Mouse (Mus musculus) mouse embryonic stem cell (cell line): ENCODE results near the gene Dqx1.

ENCODE experiments used
- in situ Hi-C, 2 experiments: fragments of 300-500 bp; cut with MboI; formaldehyde crosslinking; loops; 1 replicate in 1 of 2; 3 replicates in 1 of 2; pipeline ENCODE4 v1.14.3; 2019 to 2020; ENCODE audit warnings: low sequenced_read_pairs in 2 of 2, low pct_unique_long_range_greater_than_20kb in 1 of 2, mixed read lengths in 1 of 2; ENCODE audit not compliant: unreplicated experiment in 1 of 2

Dqx1 gene

GRCm38 (mm10) chr6:83031921-83032590, 25.6 kb upstream of the Dqx1 start:
- in situ Hi-C loops: no loop called here

DNA sequence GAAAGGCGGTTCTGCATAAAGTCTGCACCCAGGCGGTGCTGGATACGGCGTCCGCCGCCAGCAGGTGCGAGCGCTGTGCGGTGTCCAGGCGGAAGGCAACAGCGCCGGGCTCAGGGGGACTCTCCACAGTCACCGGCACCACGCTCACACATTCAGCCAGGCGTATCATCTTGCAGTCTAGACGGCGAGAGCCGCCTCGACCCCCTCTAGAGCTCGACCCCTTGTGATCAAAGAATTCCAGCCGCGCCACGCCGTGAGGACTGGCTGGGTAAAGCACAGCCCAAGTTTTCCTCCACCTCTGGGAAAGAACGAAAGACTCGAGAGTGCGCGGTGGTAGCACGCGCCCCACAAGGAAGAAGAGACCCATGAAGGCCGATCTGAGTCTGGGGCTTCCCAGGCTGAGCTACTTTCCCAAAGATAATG, 24.9 kb upstream of the Dqx1 start:
- in situ Hi-C loops: no loop called here

DNA sequence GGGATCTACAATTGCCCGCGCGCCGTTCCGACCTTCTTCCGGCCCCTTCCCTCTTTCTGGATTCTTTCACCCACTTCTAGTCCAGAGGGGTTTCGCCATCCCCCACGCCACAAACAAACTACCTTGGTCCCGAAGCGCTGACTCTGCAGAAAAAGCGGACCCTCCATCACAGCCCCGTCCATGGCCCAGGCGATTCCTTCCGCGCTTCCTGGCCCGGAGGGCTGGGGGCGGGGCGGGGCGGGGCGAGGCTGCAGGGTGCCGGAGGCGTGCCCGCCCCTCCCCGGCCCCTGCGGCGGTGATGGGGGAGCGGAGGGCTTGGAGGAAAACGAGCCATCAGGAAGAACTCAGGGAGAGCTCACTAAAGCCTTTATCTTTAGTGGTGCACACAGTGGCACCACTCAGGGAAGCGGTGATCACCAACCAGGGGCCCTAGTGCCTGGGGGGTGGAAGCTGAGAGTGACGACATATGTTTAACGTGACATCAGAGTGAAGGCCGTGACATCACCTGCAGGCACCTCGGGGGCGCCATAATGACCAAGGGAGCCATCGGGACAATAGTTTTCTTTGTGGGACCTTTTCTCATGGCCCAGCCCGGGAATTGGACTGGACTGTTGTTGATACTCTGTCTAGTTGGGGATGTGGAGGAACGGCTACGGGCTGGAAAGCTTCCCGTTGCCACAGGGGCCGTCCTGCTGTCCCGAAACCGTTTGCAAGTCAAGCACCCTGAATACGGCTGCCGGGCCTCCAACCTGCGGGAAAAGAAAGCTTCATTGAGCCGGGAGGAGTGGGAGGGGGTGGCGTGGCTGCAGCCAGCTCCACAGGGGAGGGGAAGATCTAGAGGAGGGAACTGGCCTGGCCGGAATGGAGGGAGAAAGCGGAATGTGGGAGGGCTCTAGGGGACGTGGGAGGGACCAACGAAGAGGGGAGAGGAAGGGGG, 24.1 kb upstream of the Dqx1 start, which contains the start of the genes Dok1 and Loxl3:
TSS of gene Dok1 (minus strand) at position 223 of the 937 bp plus-strand sequence.
TSS of gene Loxl3 (plus strand) at position 925 of the 937 bp plus-strand sequence.
- in situ Hi-C loops: no loop called here

- in situ Hi-C loops: no loop called here
Measured at GRCm38 (mm10) chr6:83034463-83035055, 23.1 kb upstream of the Dqx1 start.

DNA sequence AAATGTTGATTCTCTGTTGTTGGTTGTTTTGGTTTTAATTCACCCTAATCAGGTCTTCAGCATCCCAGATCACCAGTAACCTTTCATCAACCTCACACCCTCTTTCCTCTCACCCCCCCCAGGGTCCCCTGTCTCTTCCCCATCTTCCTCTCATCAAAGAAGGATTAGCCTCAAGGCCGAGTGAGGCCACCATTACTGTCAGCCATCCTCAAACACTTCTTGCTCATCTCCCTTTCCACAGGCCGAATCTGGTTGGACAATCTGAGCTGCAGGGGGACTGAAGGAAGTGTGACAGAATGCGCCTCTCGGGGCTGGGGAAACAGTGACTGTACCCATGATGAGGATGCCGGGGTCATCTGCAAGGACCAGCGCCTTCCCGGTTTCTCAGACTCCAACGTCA, 20.5 kb upstream of the Dqx1 start:
- in situ Hi-C loops: no loop called here

GRCm38 (mm10) chr6:83038496-83039012, 19.1 kb upstream of the Dqx1 start:
- in situ Hi-C loops: no loop called here

DNA sequence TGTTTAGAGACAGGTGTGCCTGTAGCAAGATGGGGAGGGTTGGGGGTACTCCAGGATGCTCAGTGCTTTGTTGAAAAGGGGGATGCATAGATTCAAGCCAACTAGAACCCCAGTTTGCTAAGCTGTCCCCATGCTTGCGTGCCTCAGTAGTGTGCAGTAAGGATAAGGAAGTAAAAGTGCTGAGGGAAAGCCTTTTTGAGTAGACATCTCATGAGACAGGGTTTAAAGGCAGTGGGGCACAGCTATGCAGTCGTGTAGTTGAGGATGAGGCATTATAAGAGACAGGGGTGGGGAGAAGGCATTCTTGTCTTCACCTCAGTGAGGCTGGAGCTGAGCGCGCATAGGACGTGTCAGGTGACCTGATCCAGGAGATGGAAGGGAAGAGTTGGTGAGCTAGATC, 17.0 kb upstream of the Dqx1 start:
- in situ Hi-C loops: no loop called here

DNA sequence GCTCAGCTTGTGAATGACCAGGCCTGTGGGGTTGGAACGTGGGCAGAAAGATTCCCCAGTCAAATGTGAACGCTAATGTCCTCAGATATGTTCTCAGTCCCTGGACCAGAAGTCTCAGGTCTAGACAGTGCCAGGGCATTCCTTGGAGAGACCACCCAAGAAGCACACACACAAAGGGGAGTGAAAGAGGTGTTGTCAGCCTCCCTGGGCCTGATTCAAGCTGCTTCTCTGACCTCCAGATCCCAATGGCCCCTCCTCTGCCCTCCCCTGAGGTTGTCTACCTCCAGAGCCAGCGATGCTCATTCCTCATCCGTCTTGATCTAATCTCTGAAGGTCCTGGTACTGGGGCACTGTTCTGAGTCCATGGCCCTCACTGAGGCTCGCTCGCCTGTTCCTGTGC, 14.1 kb upstream of the Dqx1 start:
- in situ Hi-C loops: no loop called here

- in situ Hi-C loops: no loop called here
Measured at GRCm38 (mm10) chr6:83043993-83044392, 13.7 kb upstream of the Dqx1 start.

DNA sequence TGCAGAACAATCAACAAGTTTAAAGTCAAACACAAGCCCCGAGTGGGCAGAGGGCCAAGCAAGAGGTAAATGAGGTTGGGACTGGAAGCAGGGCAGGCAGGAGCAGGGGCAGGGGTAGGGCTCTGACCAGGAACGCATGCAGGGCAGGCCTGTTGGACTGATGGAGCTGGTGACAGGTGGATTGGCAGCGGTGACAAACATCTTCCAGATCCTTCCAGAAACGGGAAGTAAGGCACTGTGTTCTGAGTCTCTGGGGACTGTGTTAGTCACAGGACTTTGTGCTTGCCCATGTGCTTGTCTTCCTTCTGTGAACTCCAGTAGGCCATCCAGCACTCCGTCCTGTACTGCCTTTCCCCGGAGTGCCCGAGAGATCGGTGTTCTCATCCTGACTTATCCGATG, 12.9 kb upstream of the Dqx1 start:
- in situ Hi-C loops: no loop called here

GRCm38 (mm10) chr6:83049367-83049766, 8.3 kb upstream of the Dqx1 start:
- in situ Hi-C loops: no loop called here

GRCm38 (mm10) chr6:83053136-83053960, 4.3 kb upstream of the Dqx1 start:
- in situ Hi-C loops: no loop called here

DNA sequence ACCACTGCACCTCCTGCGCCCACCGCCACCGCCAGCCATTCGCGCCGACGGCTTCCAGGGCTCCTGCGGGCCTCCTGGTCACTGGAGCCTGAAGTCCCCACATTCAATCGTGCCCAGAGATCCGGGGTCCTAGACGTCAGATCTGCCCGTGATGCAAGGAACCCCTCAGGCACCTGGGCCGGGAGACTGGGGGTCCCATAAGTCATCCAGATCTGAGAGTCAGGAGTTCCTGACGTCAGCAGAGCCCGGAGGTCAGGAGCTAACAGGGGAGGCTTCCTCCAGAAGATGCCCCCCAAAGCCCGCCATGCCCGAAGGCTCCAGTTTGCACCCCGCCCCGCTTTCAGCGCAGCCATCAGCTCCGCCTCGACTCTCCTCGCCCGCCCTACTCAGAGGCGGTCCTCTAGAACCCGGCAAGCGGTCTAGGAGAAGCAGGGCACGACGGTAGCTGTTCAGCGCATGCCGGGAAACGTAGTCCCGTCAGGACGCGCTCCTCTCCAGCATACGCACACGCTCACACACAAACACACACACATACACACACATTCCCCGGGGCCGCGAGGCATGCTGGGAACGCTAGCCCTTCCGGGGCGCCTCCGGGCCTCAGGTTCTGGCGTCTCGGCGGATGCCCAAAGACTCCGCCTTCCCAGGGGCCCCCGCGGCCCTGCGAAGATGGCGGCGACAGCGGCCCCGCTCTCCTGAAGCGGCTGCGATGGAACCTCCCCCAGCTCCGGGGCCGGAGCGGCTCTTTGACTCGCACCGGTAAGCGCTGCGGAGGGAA, 3.4 kb upstream of the Dqx1 start, which contains the start of gene Aup1:
TSS of gene Aup1 (plus strand) at position 448 of the 778 bp plus-strand sequence.
- in situ Hi-C loops: no loop called here

DNA sequence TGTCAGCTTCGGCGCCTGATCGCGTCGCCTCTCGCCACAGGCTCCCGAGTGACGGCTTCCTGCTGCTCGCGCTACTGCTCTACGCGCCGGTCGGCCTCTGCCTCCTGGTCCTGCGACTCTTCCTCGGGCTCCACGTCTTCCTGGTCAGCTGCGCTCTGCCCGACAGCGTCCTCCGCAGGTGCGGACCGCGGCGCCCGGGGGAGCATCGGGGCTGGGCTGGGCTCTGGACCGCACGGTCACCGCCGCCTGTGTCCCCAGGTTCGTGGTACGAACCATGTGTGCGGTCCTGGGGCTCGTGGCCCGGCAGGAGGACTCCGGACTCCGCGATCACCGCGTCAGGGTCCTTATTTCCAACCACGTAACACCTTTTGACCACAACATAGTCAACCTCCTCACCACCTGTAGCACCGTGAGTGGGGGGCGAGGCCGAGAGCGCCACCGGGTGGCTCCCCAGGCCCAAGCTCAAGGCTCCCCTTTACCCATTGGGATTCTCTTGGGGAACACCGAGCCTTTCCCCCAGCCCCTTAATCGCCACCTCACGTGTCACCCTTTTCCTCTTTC, 2.7 kb upstream of the Dqx1 start, which contains the start of gene Htra2:
TSS of gene Htra2 (minus strand) at position 403 of the 561 bp plus-strand sequence.
- in situ Hi-C loops: no loop called here

DNA sequence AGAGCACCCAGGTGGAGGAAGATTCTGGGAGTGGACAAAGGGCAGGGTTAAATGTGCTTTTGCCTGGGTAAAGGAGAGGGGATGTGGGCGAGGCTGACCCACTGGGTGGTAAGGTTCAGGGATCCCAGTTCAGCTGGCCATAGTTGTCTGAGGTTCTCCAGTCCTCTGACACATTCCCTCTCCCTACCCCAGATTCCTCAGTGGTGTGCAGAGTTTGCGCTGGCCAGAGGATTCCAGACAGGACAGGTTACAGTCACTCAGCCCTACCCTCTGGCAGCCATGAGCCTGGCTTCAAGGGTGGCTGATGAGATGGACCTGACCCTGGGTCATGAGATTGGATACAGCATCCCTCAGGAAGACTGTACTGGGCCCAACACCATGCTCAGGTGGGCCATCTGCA, 1.1 kb downstream of the Dqx1 start:
- in situ Hi-C loops: no loop called here

GRCm38 (mm10) chr6:83065995-83066394, 8.4 kb downstream of the Dqx1 start:
- in situ Hi-C loops: loop anchor here in 1 of 2 experiments (10.0 kb wide), 1 partner anchor 649 kb away; the partner anchor contains the start of gene Vax2

- in situ Hi-C loops: loop anchor here in 1 of 2 experiments (10.0 kb wide), 1 partner anchor 648 kb away; the partner anchor contains the start of gene Vax2
Measured at GRCm38 (mm10) chr6:83066441-83066840, 8.8 kb downstream of the Dqx1 start.
